Mouse (Mus musculus) T-cell, adult 66 days (primary cell): ENCODE results near the gene Folr1. TPM values are rescaled to one million over a fixed set of nuclear protein-coding genes. Genes with fewer than 3 reads are reported as not detected.

Source experiments
- total RNA-seq, 2 experiments: library from RNA; stranded (reverse); gene quantifications; 3 replicates in 1 of 2; 4 replicates in 1 of 2; pipeline ENCODE4 v1.2.4; 2023

Gene Folr1
- total RNA-seq = not detected

DNA sequence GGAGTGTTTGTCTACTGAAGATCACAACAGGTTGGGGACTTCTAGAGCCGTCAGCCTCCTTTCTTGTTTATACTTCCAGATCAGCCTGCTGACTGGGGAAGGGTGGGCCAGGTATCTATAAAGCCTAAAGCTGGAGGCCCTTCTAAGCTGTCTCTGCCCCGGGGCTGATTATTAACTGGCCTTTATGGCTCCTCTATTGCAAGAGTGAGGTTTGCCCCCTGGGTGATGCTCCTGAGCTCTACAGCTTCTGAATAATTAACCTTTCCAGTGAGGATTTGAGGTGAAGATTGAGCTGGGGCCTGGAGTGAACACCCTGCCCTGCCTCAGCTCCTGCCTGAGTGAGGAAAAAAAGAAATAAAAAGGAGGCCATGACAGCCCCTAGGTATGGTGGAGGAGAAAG lies at the start of gene Folr1:
Gene Folr1, minus strand, starts transcription at position 160 of the 400 bp plus-strand sequence.

DNA sequence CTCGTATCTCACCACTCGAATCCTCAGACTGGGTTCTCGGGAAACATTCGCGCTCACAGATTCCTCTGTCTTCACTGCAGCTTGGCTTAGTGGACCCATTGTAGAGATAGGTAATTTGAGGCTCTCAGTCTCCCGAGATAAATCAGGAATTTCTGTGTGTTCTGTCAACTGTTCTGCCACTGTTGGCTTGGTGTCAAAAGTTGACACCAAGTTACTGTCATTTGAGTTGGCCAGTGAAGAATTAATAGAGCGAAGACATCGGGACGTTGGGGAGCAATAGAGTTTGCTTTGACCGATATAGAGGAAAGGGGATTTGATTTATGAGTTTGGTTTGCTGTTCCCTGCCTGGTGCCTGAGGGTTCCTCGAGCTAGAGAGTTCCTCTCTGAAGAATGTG lies 35.7 kb upstream of the Folr1 start, which contains the start of gene Tomt:
Gene Tomt, minus strand, starts transcription at position 73 of the 395 bp plus-strand sequence.

DNA sequence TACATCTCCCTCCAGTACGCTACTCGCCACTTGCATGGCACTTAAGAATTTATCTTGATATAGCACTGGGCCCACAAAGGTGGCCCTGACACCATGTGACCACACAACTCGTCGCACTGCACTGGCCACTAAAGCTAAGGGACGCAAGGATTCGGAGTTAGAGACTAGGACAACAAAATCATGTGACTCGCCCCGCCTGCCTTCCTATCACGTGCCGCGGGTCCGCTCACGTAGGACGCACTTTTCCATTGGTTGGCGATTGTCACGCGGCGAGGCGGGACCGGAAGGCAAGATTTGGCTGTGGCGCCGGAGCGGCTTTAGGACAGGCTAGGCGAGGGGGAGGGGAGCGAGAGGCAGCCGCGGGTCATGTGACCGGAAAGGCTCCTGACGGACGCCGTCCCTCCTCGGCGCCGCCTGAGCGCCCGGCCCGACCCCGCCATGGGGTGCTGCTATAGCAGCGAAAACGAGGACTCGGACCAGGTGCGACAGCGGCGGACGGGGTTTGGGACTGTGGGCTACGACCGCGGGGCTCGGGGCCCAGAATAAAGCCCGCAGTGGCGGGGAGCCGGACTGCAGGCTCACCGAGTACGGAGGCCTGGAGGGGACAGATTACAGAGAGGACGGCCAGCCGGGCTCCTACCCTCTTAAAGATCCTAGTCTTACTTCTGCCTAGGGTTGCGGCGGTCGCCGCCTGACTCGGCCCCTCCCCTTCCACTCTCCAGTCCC lies 35.1 kb upstream of the Folr1 start, which contains the start of gene Lamtor1:
Gene Lamtor1, plus strand, starts transcription at position 344 of the 726 bp plus-strand sequence.

DNA sequence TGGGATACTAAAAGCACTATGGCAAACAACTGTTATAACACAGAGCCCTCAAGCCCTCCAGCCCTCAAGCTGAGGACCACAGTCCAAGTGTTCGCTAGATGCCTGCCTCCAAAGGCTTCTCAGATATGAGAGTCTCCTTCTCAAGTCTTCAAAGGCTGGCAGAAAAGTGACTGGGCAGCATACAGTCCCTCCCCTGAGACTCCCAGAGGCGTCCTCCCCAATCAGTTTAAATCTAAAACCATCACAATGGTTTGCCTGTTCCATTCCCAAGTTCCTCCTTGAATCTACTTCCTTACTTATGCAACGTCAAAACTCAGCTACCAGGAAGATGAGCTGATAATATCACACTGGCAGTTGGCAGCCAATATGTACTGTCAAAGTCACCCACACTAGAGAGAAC lies 7.2 kb downstream of the Folr1 start, which contains the start of gene Anapc15:
Gene Anapc15, plus strand, starts transcription at position 301 of the 400 bp plus-strand sequence.

DNA sequence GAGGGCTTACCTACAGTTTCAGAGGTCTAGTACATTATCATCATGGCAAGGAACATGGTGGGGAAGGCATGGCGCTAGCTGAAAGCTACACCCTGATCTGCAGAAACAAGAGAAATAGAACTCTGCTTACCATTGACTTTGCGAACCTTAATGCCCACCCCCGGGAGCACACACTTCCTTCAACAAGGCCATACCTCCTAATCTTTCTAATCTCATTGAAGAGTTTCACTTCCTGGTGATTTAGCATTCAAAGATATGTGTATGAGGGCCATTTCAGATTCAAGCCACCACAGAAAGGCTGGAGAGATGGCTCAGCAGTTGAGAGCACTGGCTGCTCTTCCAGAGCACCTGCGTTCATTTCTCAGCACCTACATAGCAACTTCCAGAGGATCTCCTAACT lies 13.5 kb downstream of the Folr1 start, which contains the start of gene Folr2:
Gene Folr2, minus strand, starts transcription at position 101 of the 400 bp plus-strand sequence.

DNA sequence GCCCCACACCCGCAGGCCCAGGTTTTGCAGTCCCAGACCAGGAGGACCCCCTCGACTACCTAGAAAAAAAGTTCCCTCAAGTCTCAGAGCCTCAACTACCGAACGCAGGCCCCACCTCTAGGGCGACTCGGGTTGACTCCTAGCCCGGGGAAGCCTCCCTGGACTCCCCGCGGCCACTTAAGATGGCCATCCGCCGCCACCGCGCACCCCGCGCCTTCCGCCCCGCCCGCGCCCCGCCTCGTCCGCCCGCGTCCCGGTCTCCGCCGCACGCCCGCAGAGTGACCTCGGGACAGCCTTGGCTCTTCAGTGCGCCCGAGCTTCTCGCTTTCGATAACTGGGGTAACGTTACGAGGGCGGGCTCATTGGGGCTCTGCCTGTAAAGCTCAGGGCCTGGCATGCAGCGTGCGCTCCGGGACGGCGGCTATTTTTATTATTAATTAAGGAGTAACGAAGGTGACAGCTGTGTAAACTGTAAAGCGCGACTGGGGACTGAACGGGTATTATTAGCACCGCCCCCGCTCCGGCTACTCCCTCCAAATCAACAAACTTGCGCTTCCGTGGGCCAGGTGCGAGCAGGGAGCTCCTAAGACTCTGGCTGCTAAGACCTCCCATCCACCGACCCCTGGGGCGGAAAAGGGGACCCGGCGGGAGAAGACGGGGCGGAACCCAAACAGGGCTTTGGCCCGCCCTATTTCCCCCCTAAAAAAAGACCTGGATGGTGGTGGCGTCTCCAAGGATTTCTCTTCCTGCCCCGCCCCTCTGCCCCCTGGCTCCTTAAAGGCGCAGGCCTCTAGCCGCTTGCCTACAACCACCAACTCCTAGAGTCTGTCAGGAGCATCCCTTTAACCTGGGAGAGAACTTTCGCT lies 32.7 kb downstream of the Folr1 start, which contains the start of gene Inppl1:
Gene Inppl1, minus strand, starts transcription at position 624 of the 866 bp plus-strand sequence.

DNA sequence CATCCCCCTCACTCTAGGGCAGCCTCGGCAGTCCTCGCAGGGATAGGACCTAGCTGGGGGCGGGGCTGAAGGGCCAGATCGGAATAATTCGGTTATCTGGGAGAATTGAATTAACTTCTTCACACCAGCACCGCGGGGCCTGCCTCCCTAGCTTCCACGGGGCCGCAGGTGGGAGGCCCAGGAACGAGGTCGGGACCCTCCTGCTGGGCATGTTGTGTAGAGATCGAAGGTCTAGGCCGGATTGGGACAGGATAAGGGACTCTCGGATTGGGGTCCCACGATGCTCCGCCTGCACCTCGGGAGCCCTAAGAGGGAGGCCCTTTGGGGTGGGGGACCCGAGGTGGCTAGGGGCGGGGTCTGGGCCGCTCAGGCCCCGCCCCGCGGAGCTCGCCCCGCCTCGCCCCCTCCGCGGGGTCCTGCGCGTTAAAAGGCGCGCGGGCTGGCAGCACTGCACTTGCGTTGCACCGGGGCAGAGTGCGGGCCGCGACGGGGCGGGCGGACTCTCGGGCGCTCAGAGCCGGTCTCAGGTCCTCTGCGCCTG lies 52.7 kb downstream of the Folr1 start, which contains the start of gene Phox2a:
Gene Phox2a, plus strand, starts transcription at position 453 of the 541 bp plus-strand sequence.

Other genes with a start within 250 kb of the Folr1 start
- gene Clpb, start 207.2 kb downstream of the Folr1 start, total RNA-seq = 10 to 100 TPM; 22.3 to 24.7 TPM
- not detected for gene Phox2a, start 52.5 kb downstream of the Folr1 start, total RNA-seq
- 10 to 100 TPM; 14.6 to 17.7 TPM for gene Inppl1, start 32.6 kb downstream of the Folr1 start, total RNA-seq
- not detected for gene Folr2, start 13.6 kb downstream of the Folr1 start, total RNA-seq
- gene Anapc15, start 7.1 kb downstream of the Folr1 start, total RNA-seq = 10 to 100 TPM; 36.0 to 56.9 TPM
- 10 to 100 TPM; 64.2 to 67.1 TPM for gene Lamtor1, start 35.1 kb upstream of the Folr1 start, total RNA-seq
- gene Tomt, start 35.6 kb upstream of the Folr1 start, total RNA-seq = not detected
- gene Lrrc51, start 63.1 kb upstream of the Folr1 start, total RNA-seq = 1 to 10 TPM; 1.5 to 2.1 TPM
- gene Numa1, start 63.3 kb upstream of the Folr1 start, total RNA-seq = 100 to 1,000 TPM; 318 to 347 TPM
- 10 to 100 TPM; 13.5 to 15.8 TPM for gene Il18bp, start 147.9 kb upstream of the Folr1 start, total RNA-seq
- 10 to 100 TPM; 35.6 to 39.4 TPM for gene Rnf121, start 194.7 kb upstream of the Folr1 start, total RNA-seq
- 10 to 100 TPM; 40.8 to 52.2 TPM for gene Xndc1, start 194.7 kb upstream of the Folr1 start, total RNA-seq
- gene Xntrpc, start 194.9 kb upstream of the Folr1 start, total RNA-seq = 1 to 10 TPM; 7.6 to 7.9 TPM
- gene Trpc2, start 212.3 kb upstream of the Folr1 start, total RNA-seq = 1 to 10 TPM in 1 of 2 experiments, under 1 TPM in 1; 0.50 to 1.8 TPM
- under 1 TPM in 1 of 2 experiments, not detected in 1; 0.38 TPM for gene Art1, start 231.0 kb upstream of the Folr1 start, total RNA-seq
- gene Art5, start 238.7 kb upstream of the Folr1 start, total RNA-seq = under 1 TPM; 0.61 to 0.77 TPM
- not detected for gene Chrna10, start 246.0 kb upstream of the Folr1 start, total RNA-seq